ENCODE assay signal across 8 mouse cellular contexts in genomic region chr2:168954376-168954775, GRCm38 (mm10). TPM values are rescaled to one million over a fixed set of nuclear protein-coding genes. Genes with fewer than 3 reads are reported as not detected.
DNase-seq lines count a peak whose midpoint lies in the region; ATAC-seq and TF ChIP-seq lines count a peak whose summit lies in the region.

No protein-coding gene starts in this region.

- ATAC-seq in hindbrain, embryonic 15.5 days (ENCODE audit: low FRiP score, low read depth), result no peak

- peak overlapping the region; percentile 86 for H3K4me2 ChIP-seq in hindbrain, embryonic 15.5 days

- intact Hi-C loops in gastrocnemius, postnatal 36 days (cut with DNase I), result no loop called here

- DNase-seq in kidney, adult 18-20 months, result peak; percentile 16
- DNase-seq in kidney, postnatal 10 days, result no peak
- no peak for DNase-seq in left cerebral cortex, adult 18-20 months (ENCODE audit: low spot score in 2 of 2)
- no peak for DNase-seq in gastrocnemius, postnatal 36 days
- no peak for DNase-seq in urinary bladder, adult 2 months (ENCODE audit: low spot score)

- no peak for TF ChIP-seq POLR2A in bone marrow macrophage, adult 2 months (IDR thresholded peaks at IDR 0.05; ENCODE audit: borderline replicate concordance, low read depth, low read length)

- TF ChIP-seq CTCF in bone marrow macrophage, adult 2 months (IDR thresholded peaks at IDR 0.05; ENCODE audit: low read depth, low read length), result no peak

- H3K27me3 ChIP-seq in hindbrain, embryonic 15.5 days, result no peaks in the 10 kb centered on the region

- H3K4me3 ChIP-seq in bone marrow macrophage, adult 2 months (ENCODE audit: insufficient read depth, low read length), result peak overlapping the region; percentile 88
- peak overlapping the region; percentile 82 for H3K4me3 ChIP-seq in hindbrain, embryonic 15.5 days
- H3K4me3 ChIP-seq in macrophage (ENCODE audit: inconsistent target), result peak overlapping the region; percentile 78

- no peaks in the 10 kb centered on the region for H3K9me3 ChIP-seq in hindbrain, embryonic 15.5 days

- H3K27ac ChIP-seq in bone marrow macrophage, adult 2 months (ENCODE audit: insufficient read depth, low read depth, low read length), result no peak overlapping the region
- H3K27ac ChIP-seq in hindbrain, embryonic 15.5 days (replicated peaks), result 0 out of 2 replicates have a peak overlapping the region, but pooled peaks have one; percentile 83
- H3K27ac ChIP-seq in macrophage, result peak overlapping the region; percentile 64; the same call in 1 of the 2 replicates

- H3K9ac ChIP-seq in hindbrain, embryonic 15.5 days, result peak overlapping the region; percentile 84

- peaks cover 38% of the 10 kb centered on the region for H3K79me2 ChIP-seq in macrophage (ENCODE audit: inconsistent target)

- H3K36me3 ChIP-seq in hindbrain, embryonic 15.5 days, result peaks cover 18% of the 10 kb centered on the region
- peaks cover 18% of the 10 kb centered on the region for H3K36me3 ChIP-seq in macrophage (ENCODE audit: inconsistent target)

- 14% methylated on average over 8 of the region's 8 CpGs for WGBS in hindbrain, embryonic 15.5 days
- 9% methylated on average over 8 of the region's 8 CpGs for WGBS in macrophage (ENCODE audit: missing documents)

- H3K4me1 ChIP-seq in bone marrow macrophage, adult 2 months (ENCODE audit: control insufficient read depth, insufficient read depth, low read length), result peaks cover 13% of the 10 kb centered on the region
- peaks cover 20% of the 10 kb centered on the region for H3K4me1 ChIP-seq in hindbrain, embryonic 15.5 days (replicated peaks)

RNA-seq across cellular contexts. Expression of gene Zfp64, which starts 1.0 kb away (rescaled TPM):
- 7.4 and 9.9 TPM in 2 replicates for polyA plus RNA-seq in bone marrow macrophage, adult 2 months (2012; ENCODE audit: insufficient read depth, insufficient read length, missing spikeins)
- polyA plus RNA-seq in hindbrain, embryonic 15.5 days (2015; fragmentation: Nextera tagmentation; extraction: Ambion mirVana), result 30.9 and 34.8 TPM in 2 replicates
- total RNA-seq in macrophage (2018; cell fraction: chromatin; rRNA removed), result 10 to 100 TPM in 22 of 26 experiments, 1 to 10 TPM in 4; 7.0 to 41.0 (median 20.1) TPM
- 10 to 100 TPM in 14 of 26 experiments, 1 to 10 TPM in 12; 4.5 to 12.5 (median 10.3) TPM for total RNA-seq in macrophage (2018; cell fraction: cytosol; rRNA removed)
- total RNA-seq in macrophage (2018; cell fraction: nucleus; rRNA removed), result 10 to 100 TPM in 16 of 26 experiments, 1 to 10 TPM in 10; 5.7 to 29.4 (median 11.4) TPM
- 7.7 to 12.8 TPM (median 10.5 TPM) in 3 replicates for polyA plus RNA-seq in macrophage (2018)
- 10 to 100 TPM; 15.7 to 16.7 TPM for total RNA-seq in left cerebral cortex, adult 18-20 months (2021)
- 1 to 10 TPM; 6.7 to 8.0 TPM for total RNA-seq in gastrocnemius, postnatal 36 days (2021)
- 13.4 and 14.3 TPM in 2 replicates for polyA plus RNA-seq in urinary bladder, adult 2 months (2012; rRNA removed)
